Mouse (Mus musculus) hindbrain, embryonic 16.5 days (tissue): Measurements from ENCODE around the gene Stox2. TPM values are rescaled to one million over a fixed set of nuclear protein-coding genes. Genes with fewer than 3 reads are reported as not detected.

Experiments used
- ATAC-seq: fragments of 200-750 bp; cut with Nextera tagmentation; 2 replicates; pipeline ENCODE4 v1.8.0; 2017; ENCODE audit warnings: moderate TSS enrichment, moderate library complexity
- H3K27ac ChIP-seq: fragments of 300-500 bp; sonication (generic); 2 replicates; pipeline ENCODE4 v1.5.1; 2014; ENCODE audit warnings: low read depth, mild to moderate bottlenecking, control low read depth, low read length, moderate library complexity
- H3K27me3 ChIP-seq: fragments of 300-500 bp; sonication (generic); replicated peaks from 2 replicates; pipeline ENCODE4 v1.6.1; 2014; ENCODE audit warnings: low read length; ENCODE audit not compliant: control insufficient read depth, insufficient read depth
- H3K36me3 ChIP-seq: fragments of 300-500 bp; sonication (generic); 2 replicates; pipeline ENCODE4 v1.6.1; 2014; ENCODE audit warnings: mild to moderate bottlenecking, low read length, moderate library complexity, mixed read lengths; ENCODE audit not compliant: control insufficient read depth, insufficient read depth
- H3K4me1 ChIP-seq: fragments of 300-500 bp; sonication (generic); 2 replicates; pipeline ENCODE4 v1.6.1; 2014; ENCODE audit warnings: low read depth, low read length; ENCODE audit not compliant: control insufficient read depth, insufficient read depth
- H3K4me2 ChIP-seq: fragments of 300-500 bp; sonication (generic); 2 replicates; pipeline ENCODE4 v1.6.1; 2014; ENCODE audit warnings: mild to moderate bottlenecking, low read length, control low read depth, moderate library complexity
- H3K4me3 ChIP-seq: fragments of 300-500 bp; sonication (generic); 2 replicates; pipeline ENCODE4 v1.5.1; 2014; ENCODE audit warnings: mild to moderate bottlenecking, low read length, control low read depth, moderate library complexity
- H3K9ac ChIP-seq: fragments of 300-500 bp; sonication (generic); 2 replicates; pipeline ENCODE4 v1.6.1; 2014; ENCODE audit warnings: low read depth, mild to moderate bottlenecking, control low read depth, low read length, moderate library complexity
- H3K9me3 ChIP-seq: fragments of 300-500 bp; sonication (generic); 2 replicates; pipeline ENCODE4 v1.6.1; 2014; ENCODE audit warnings: mild to moderate bottlenecking, low read length, moderate library complexity; ENCODE audit not compliant: control insufficient read depth
- WGBS: fragments of 180-500 bp; shearing (Covaris S2); extraction: QIAGEN DNeasy Blood & Tissue Kit; methylation state at CpG from one replicate; pipeline ENCODE4 v1.1.7; 2014; 5-methylcytosine and 5-hydroxymethylcytosine counted together
- polyA plus RNA-seq: library from polyadenylated mRNA; unstranded; fragments of >200 nt; fragmentation: Nextera tagmentation; extraction: Ambion mirVana; gene quantifications from 2 replicates; pipeline ENCODE4 v1.2.1, GENCODE M21; 2015

Stox2 gene
- polyA plus RNA-seq, 1 experiment from 2014 or later: 28.5 TPM

DNA sequence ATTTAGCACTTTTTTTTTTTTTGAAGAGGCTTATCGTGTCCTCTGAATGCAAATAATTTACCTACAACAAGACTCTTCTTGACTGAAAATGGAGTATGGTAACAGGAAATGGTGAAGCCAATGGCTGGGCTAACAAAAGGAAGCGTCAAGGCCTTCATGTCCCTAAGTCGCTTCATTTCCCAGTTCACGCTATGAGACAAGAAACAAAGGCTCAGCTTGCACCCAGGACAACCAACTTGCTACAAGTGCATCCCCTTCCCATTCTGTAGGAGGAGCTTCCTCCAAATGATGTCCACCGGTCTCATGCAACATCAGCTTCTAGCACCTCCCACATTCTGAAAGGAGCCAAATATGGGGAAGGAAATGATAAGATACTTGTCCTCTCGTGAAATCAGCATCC lies 160.7 kb downstream of the Stox2 start:
- H3K27ac ChIP-seq: no peak overlapping the region

DNA sequence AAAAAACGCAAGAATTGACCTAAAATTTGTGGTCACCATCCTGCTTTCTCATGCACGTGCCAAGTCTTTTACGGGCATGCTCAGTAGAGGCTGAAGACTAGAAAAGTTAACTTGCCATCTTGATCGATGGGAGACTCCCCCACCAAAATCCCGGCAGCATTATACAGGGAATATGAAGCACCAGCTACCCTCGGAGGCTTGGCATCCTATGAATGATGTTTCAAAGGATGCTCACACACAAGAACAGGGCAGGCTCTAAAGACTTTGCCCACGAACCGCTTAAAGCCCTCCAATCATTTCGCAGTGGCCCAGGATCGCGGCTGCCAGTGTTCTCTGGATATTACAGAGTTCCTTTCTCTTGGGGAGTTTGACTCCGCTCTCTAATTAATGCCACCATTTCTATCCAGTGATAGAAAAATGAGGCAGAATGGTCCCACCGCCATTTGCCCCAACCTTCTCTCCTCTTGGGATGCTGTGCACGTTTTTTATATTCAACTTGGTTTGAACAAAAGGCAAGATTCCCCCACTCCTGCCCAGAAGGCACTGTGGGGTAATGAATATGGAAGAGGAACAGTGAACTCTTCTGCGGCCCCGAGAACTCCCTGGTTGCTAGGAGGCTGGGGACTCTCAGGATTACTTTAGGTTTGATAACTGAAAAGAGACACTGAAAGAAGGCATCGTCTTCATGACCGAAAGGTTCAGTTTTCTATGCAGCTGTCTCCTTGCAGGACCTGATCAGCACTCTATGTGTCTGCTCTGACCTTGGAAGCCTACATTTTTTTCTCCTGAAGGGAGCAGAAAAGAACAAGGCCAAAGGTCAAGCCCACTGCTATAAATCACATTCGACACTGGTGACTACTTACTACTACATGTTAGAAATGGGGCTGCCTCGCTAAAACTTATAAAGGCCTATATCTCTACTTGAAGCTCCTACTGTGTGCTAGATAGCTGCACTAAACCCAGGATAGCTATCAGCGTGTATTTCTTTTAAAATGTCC lies 161.5 kb downstream of the Stox2 start:
- peaks cover 40% of the 10 kb centered on the region for H3K4me1 ChIP-seq
- 20% methylated on average over 21 of the region's 21 CpGs for WGBS
- ATAC-seq: no peak; the same call in 1 of the 2 replicates

More for the DNA sequence above, 160.7 kb downstream of the Stox2 start:
- 15% methylated on average over 6 of the region's 6 CpGs for WGBS
- Histone ChIP-seq H3K4me3 (peak overlapping the region; percentile 88), H3K36me3 (no peaks in the 10 kb centered on the region), H3K4me2 (peak overlapping the region; percentile 71), H3K9ac (0 out of 2 replicates have a peak overlapping the region, but pooled peaks have one; percentile 99), H3K27me3 (no peaks in the 10 kb centered on the region), H3K9me3 (no peaks in the 10 kb centered on the region), H3K4me1 (peaks cover 38% of the 10 kb centered on the region)
- ATAC-seq: no peak

DNA sequence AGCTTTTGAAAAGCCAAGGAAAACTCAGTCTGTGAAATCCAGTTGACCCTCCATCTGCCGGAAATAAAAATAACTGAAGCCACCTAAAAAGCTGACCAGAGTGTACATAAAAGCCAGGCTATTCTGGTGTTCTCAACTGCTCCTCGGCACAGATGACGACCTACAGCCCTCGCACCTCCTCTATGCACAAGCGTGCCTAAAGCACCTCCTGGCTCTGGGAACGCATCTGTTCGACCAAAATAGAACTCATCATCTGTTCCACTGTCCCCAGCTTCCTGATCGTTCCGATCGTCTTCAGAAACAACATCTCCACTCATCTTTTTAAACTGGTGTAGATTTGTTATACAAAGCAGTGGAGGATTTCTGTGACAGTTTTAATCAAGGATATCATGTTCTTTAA lies 166.3 kb downstream of the Stox2 start:
- peak overlapping the region; percentile 12; the same call in 1 of the 2 replicates for H3K4me2 ChIP-seq

More for the DNA sequence above, 161.5 kb downstream of the Stox2 start:
- H3K4me3 ChIP-seq: peak overlapping the region; percentile 88
- no peaks in the 10 kb centered on the region for H3K27me3 ChIP-seq
- H3K27ac ChIP-seq: peak overlapping the region; percentile 55
- no peaks in the 10 kb centered on the region for H3K36me3 ChIP-seq
- peak overlapping the region; percentile 4; the same call in 1 of the 2 replicates for H3K9ac ChIP-seq
- no peaks in the 10 kb centered on the region for H3K9me3 ChIP-seq
- H3K4me2 ChIP-seq: peak overlapping the region; percentile 71

DNA sequence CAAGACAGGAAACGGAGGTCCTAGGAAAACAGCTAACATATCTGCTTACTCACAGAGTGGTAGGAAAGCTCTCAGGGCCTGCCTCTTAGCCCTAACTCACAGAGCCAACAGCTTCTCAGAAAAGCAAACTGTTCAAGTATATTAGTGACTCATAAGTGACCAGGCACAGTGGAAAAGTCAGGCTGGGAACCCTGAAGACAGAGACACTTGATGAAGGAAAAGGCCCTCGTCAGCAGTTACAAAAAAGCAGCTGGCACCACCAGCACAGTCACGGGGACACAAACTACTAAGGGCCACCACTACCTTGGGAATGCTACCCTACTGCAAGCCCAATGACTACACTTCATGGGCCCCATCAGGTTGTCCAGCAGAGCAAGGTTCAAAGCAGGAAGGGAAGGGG lies 168.0 kb downstream of the Stox2 start:
- H3K4me1 ChIP-seq: peaks cover 28% of the 10 kb centered on the region
- no peak for ATAC-seq

More for the DNA sequence above, 166.3 kb downstream of the Stox2 start:
- H3K9ac ChIP-seq: no peak overlapping the region
- no peaks in the 10 kb centered on the region for H3K27me3 ChIP-seq
- ATAC-seq: no peak
- no peak overlapping the region for H3K4me3 ChIP-seq
- no peaks in the 10 kb centered on the region for H3K36me3 ChIP-seq
- peaks cover 43% of the 10 kb centered on the region for H3K4me1 ChIP-seq
- H3K9me3 ChIP-seq: no peaks in the 10 kb centered on the region
- H3K27ac ChIP-seq: peak overlapping the region; percentile 39; the same call in 1 of the 2 replicates
- WGBS: 41% methylated on average over 10 of the region's 10 CpGs

DNA sequence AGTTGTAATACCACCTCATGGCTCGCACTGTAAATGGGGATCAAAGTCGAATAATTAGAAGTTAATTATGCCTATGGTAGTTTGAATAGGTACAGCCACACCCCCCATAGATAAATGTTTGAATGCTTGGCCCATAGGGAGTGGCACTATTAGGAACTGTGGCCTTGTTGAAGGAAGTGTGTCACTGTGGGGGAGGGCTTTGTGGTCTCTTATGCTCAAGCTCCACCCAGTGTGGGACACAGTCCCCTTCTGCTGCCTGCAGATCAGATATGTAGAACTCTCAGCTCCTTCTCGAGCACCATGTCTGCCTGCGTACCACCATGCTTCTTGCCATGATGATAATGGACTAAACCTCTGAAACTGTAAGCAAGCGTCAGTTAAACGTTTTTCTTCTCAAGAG lies 177.2 kb downstream of the Stox2 start:
- peaks cover 15% of the 10 kb centered on the region for H3K4me1 ChIP-seq
- H3K27me3 ChIP-seq: no peaks in the 10 kb centered on the region
- H3K4me3 ChIP-seq: no peak overlapping the region
- 79% methylated on average over 6 of the region's 6 CpGs for WGBS
- H3K36me3 ChIP-seq: no peaks in the 10 kb centered on the region
- no peaks in the 10 kb centered on the region for H3K9me3 ChIP-seq
- no peak overlapping the region for H3K9ac ChIP-seq
- no peak overlapping the region for H3K4me2 ChIP-seq
- ATAC-seq: no peak
- no peak overlapping the region for H3K27ac ChIP-seq

More for the DNA sequence above, 168.0 kb downstream of the Stox2 start:
- no peaks in the 10 kb centered on the region for H3K9me3 ChIP-seq
- H3K4me2 ChIP-seq: no peak overlapping the region
- no peak overlapping the region for H3K9ac ChIP-seq
- no peaks in the 10 kb centered on the region for H3K36me3 ChIP-seq
- 74% methylated on average over 3 of the region's 3 CpGs for WGBS
- no peak overlapping the region for H3K27ac ChIP-seq
- H3K4me3 ChIP-seq: no peak overlapping the region
- H3K27me3 ChIP-seq: no peaks in the 10 kb centered on the region

DNA sequence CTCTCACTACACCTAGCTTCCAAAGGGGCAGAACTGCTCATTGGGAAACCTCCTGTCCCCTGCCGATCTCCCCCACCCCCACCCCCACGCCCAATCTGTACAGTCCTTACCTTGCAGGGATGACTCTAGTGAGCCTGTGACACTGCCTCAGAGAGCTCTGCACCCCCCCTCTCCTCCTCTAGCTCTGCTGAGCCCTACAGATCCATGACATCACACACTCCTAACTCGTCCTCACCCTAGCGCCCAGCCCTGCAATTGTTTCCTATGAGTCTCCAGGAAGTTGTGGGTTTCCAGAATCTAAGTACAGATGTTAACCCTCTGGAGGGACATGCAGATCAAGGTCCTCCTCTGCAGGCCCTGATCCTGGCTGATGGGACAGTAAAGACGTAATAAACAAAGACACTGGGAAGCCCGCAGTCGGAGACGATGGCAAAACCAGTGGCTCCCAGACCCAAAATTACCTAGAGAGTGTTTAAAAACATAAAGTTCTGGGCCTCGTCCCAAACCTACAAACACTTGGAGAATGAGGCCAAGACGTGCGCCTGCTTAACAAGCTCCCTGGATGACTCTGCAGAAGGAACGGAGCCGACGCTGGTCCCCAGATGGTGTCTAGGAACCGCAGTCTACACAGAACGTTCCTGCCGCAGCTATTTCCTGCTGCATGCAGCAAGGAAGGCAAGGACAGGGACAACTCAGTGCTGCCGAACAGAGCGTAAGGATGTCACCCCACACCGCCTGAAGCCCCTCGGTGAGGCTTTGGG lies 177.9 kb downstream of the Stox2 start:
- no peaks in the 10 kb centered on the region for H3K36me3 ChIP-seq
- no peaks in the 10 kb centered on the region for H3K27me3 ChIP-seq
- H3K27ac ChIP-seq: no peak overlapping the region
- H3K4me3 ChIP-seq: no peak overlapping the region
- no peak overlapping the region for H3K9ac ChIP-seq
- peak; percentile 43; the same call in 1 of the 2 replicates for ATAC-seq
- H3K4me1 ChIP-seq: peaks cover 17% of the 10 kb centered on the region
- 71% methylated on average over 21 of the region's 21 CpGs for WGBS
- H3K9me3 ChIP-seq: no peaks in the 10 kb centered on the region
- no peak overlapping the region for H3K4me2 ChIP-seq

DNA sequence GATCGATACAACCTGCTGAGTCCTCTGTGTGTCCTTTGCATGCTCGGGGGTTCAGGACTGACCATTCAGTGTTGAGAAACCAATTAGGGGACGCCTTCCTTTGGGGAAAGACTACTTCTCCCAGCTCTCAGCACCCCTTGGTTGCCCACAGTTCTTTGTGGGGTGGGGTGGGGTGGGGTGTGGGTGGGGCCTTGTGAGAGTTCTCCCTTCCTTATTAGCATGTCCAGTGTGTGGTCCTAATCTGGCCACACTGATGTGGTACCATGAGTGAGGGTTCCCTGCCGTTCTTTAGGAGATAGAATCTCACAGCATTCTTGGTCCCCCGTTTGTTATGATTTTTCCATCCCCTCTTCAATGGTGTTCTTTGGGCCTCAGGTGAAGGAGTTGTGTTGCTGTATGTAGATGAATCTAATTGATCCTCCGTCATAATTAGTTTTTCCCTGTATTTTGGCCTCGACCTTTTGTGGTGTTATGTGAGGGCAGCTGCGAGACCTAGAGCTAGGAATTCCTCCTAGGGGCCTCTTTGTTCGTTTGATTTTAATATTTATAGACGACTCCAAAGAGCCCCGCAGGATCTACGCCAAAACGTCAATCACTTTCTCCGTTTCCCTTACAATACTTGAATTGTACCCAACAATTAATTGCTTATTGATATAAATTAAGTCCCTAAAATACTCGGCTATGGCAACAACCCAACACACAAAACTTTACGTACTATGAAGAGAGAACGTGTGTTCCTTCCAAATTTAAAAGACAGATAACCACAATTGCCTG lies 182.9 kb downstream of the Stox2 start:
- no peak for ATAC-seq
- no peaks in the 10 kb centered on the region for H3K36me3 ChIP-seq
- no peak overlapping the region for H3K9ac ChIP-seq
- H3K4me2 ChIP-seq: no peak overlapping the region
- H3K27ac ChIP-seq: no peak overlapping the region
- WGBS: 31% methylated on average over 17 of the region's 17 CpGs
- no peaks in the 10 kb centered on the region for H3K27me3 ChIP-seq
- H3K9me3 ChIP-seq: no peaks in the 10 kb centered on the region
- H3K4me3 ChIP-seq: no peak overlapping the region
- H3K4me1 ChIP-seq: peaks cover 22% of the 10 kb centered on the region

DNA sequence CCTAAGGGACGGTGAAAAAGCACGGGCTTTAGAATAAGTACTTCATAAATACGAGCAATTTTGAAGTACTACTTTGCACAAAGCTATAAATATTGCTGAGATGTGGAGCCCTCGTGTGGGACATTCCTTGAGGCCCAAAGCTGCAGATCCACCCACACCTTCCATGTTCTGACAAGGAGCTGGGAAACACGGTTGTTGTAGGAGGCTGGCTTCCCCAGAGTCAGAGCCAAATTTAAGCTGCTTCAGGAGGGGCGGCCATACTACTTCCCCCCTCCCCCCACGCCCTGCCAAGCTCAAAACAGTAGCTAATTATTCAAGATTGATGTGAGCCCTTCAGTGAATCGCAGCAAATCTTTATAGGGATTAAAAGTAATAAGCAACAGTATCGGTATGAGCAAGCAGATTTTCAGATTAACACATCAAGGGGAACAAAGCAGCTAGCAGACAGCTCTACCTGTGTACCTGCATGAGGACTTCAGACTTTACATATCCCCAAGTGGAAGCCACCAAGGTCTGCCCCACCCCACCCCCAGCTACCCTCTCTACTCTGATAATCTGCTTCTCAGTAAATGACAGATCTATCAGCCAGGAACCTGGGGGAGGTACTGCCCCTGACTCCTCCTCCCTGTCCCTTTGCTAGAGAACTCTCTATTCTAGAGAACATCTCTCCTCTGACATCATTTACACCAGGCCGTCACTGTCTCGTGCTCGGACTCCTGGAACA lies 185.2 kb downstream of the Stox2 start:
- Histone ChIP-seq H3K9me3 (no peaks in the 10 kb centered on the region), H3K4me3 (no peak overlapping the region), H3K36me3 (no peaks in the 10 kb centered on the region), H3K27ac (0 out of 2 replicates have a peak overlapping the region, but pooled peaks have one; percentile 13), H3K27me3 (no peaks in the 10 kb centered on the region), H3K9ac (no peak overlapping the region), H3K4me2 (no peak overlapping the region), H3K4me1 (peaks cover 15% of the 10 kb centered on the region)
- peak; percentile 14; the same call in 1 of the 2 replicates for ATAC-seq
- WGBS: 43% methylated on average over 12 of the region's 12 CpGs
